Mouse (Mus musculus) right cerebral cortex, postnatal 4 days (tissue): ENCODE measurements at regions not wholly inside any gene's neighbourhood (a gene's known extent, or its start where the extent isn't known, plus 50 kb on each side); places are given as distances from the start of the nearest gene placed in this dataset.

Source experiments
- DNase-seq: peaks from one replicate; pipeline ENCODE4 v3.0.0-alpha.2; 2022

DNA sequence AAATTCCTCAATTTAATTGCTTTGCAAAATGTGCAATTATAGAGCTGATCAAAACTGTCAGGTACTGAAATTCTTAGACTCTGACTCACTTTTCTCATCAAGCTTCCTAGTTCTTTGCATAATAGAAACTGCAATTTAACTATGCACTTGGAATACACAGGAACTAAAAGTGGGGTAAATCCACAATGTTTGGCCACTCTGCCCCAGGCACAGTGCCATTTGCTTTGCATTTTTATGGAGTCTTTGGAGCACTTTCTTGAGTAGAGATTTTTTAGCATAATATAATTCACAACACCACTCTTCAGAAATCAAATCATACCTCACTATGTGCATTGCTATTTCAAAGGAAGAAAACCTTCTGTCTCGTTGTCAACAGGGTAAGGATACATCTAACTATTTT is 414.5 kb upstream of the A730009L09Rik start:
- peak; percentile 6 for DNase-seq

- no peak for DNase-seq
These were observed 403.3 kb upstream of the A730009L09Rik start for GRCm38 (mm10) chr16:84111610-84112009.

DNA sequence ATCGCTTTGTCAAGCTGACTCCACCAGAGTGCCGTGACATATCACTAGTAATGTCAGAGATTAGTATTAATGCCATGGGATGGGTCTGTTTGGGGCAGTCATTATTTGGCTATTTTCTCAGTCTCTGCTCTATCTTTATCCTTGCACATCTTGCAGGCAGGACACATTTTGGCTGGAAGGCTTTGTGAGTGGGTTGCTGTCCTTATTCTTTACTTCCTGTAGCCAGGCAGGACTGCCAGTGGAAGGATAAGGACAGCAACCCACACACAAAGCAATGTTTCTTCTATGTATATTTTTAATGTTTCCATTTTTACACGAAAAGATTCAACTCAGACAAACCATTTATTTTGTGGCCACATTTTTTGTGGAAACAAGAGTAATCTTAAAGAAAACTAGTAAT is 397.4 kb upstream of the A730009L09Rik start:
- no peak for DNase-seq

- peak; percentile 11 for DNase-seq
These were observed 379.2 kb upstream of the A730009L09Rik start for GRCm38 (mm10) chr16:84135651-84136200.

DNA sequence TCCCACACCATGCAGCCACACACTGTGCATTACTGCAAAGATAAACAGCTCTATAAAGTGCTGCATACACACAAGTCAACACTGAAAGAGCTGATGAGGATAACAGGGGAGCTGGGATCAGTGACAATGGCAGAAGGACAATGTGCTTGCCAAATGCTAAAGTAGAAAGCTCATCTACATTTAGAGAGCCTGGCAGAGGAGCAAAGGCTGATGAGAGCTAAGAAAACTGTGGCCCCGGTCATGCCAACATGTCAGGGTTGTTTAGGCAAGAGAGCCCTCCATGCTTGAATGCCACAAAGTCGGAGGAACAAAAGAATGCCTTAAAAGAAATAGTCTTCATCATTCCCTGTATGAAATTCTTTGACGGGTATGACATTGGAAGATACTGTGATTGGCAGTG is 363.0 kb upstream of the A730009L09Rik start:
- no peak for DNase-seq

GRCm38 (mm10) chr16:84172080-84172479 is 342.8 kb upstream of the A730009L09Rik start:
- no peak for DNase-seq
